ENCODE assay signal across 8 mouse cellular contexts in genomic region chr17:35996949-35997348, GRCm38 (mm10). TPM values are rescaled to one million over a fixed set of nuclear protein-coding genes. Genes with fewer than 3 reads are reported as not detected.
DNase-seq lines count a peak whose midpoint lies in the region; ATAC-seq lines count a peak whose summit lies in the region.

No protein-coding gene starts in this region.

- peak; percentile 65 for ATAC-seq in hindbrain, embryonic 14.5 days (ENCODE audit: low FRiP score)

- H3K4me1 ChIP-seq in hindbrain, embryonic 14.5 days (replicated peaks; ENCODE audit: control insufficient read depth, insufficient read depth, low read length) = peaks cover 10% of the 10 kb centered on the region

- H3K9me3 ChIP-seq in hindbrain, embryonic 14.5 days (ENCODE audit: control insufficient read depth, low read length) = no peaks in the 10 kb centered on the region

- no peak overlapping the region for H3K4me3 ChIP-seq in hindbrain, embryonic 14.5 days (replicated peaks; ENCODE audit: low read length)

- H3K27ac ChIP-seq in hindbrain, embryonic 14.5 days = no peak overlapping the region

- peak; percentile 99 for DNase-seq in NIH3T3 (ENCODE audit: low read depth)
- DNase-seq in cerebellum, postnatal 14 days = peak; percentile 99 to 100
- peak; percentile 90 to 98 for DNase-seq in frontal cortex, postnatal 25 days (ENCODE audit: low spot score in 2 of 2)
- DNase-seq in hindbrain, embryonic 14.5 days (ENCODE audit: low spot score) = peak; percentile 97
- DNase-seq in layer of hippocampus, postnatal 36 days = peak; percentile 86 to 93
- peak; percentile 99 for DNase-seq in lung, postnatal 36 days
- DNase-seq in retina, postnatal 1 day = peak; percentile 96
- peak; percentile 90 to 93 for DNase-seq in urinary bladder, adult 18-20 months (ENCODE audit: low spot score in 2 of 2)

- no peaks in the 10 kb centered on the region for H3K27me3 ChIP-seq in hindbrain, embryonic 14.5 days (ENCODE audit: control insufficient read depth, insufficient read depth, low read length)

- no peaks in the 10 kb centered on the region for H3K36me3 ChIP-seq in hindbrain, embryonic 14.5 days (replicated peaks; ENCODE audit: control insufficient read depth, insufficient read depth)

- H3K9ac ChIP-seq in hindbrain, embryonic 14.5 days = no peak overlapping the region

- no peak overlapping the region for H3K4me2 ChIP-seq in hindbrain, embryonic 14.5 days (replicated peaks)

- 3% methylated on average over 11 of the region's 11 CpGs for whole genome bisulfite sequencing in hindbrain, embryonic 14.5 days

RNA-seq across cellular contexts. Expression of gene Prr3, which starts 16.9 kb away (rescaled TPM):
- polyA plus RNA-seq in hindbrain, embryonic 14.5 days (2014; fragmentation: Nextera tagmentation; extraction: Ambion mirVana) = 70.4 and 83.1 TPM in 2 replicates
- 10 to 100 TPM; 47.7 to 53.8 TPM for total RNA-seq in layer of hippocampus, postnatal 36 days (2021)

RNA-seq across cellular contexts. Expression of gene Gnl1, which starts 17.3 kb away (rescaled TPM):
- polyA plus RNA-seq in hindbrain, embryonic 14.5 days (2014; fragmentation: Nextera tagmentation; extraction: Ambion mirVana) = 46.8 and 52.2 TPM in 2 replicates
- 100 to 1,000 TPM; 139 to 143 TPM for total RNA-seq in layer of hippocampus, postnatal 36 days (2021)

RNA-seq across cellular contexts. Expression of gene H2-T24, which starts 23.4 kb away (rescaled TPM):
- 9.1 and 11.7 TPM in 2 replicates for polyA plus RNA-seq in hindbrain, embryonic 14.5 days (2014; fragmentation: Nextera tagmentation; extraction: Ambion mirVana)
- total RNA-seq in layer of hippocampus, postnatal 36 days (2021) = 1 to 10 TPM; 2.5 to 2.8 TPM

RNA-seq across cellular contexts. Expression of gene Abcf1, which starts 27.4 kb away (rescaled TPM):
- polyA plus RNA-seq in hindbrain, embryonic 14.5 days (2014; fragmentation: Nextera tagmentation; extraction: Ambion mirVana) = 65.5 and 74.9 TPM in 2 replicates
- 10 to 100 TPM; 70.0 to 71.3 TPM for total RNA-seq in layer of hippocampus, postnatal 36 days (2021)

RNA-seq across cellular contexts. Expression of gene H2-T23, which starts 35.7 kb away (rescaled TPM):
- 3.0 and 4.1 TPM in 2 replicates for polyA plus RNA-seq in hindbrain, embryonic 14.5 days (2014; fragmentation: Nextera tagmentation; extraction: Ambion mirVana)
- total RNA-seq in layer of hippocampus, postnatal 36 days (2021) = 1 to 10 TPM; 4.7 to 5.0 TPM
